Mouse (Mus musculus) midbrain, embryonic 16.5 days (tissue): ENCODE measurements around the gene Tpbgl. TPM values are rescaled to one million over a fixed set of nuclear protein-coding genes. Genes with fewer than 3 reads are reported as not detected.

Experiments
- ATAC-seq: fragments of 200-750 bp; cut with Nextera tagmentation; 2 replicates; pipeline ENCODE4 v1.8.0; 2017; ENCODE audit warnings: moderate TSS enrichment
- H3K27ac ChIP-seq: fragments of 300-500 bp; sonication (generic); 2 replicates; pipeline ENCODE4 v1.5.1; 2014; ENCODE audit warnings: mild to moderate bottlenecking, low read length, mixed read lengths
- H3K27me3 ChIP-seq: fragments of 300-500 bp; sonication (generic); 2 replicates; pipeline ENCODE4 v1.6.1; 2014; ENCODE audit warnings: low read depth, low read length, mixed read lengths; ENCODE audit not compliant: control insufficient read depth, insufficient read depth
- H3K36me3 ChIP-seq: fragments of 300-500 bp; sonication (generic); 2 replicates; pipeline ENCODE4 v1.6.1; 2014; ENCODE audit warnings: mild to moderate bottlenecking, low read length, moderate library complexity, mixed read lengths; ENCODE audit not compliant: control insufficient read depth, insufficient read depth
- H3K4me1 ChIP-seq: fragments of 300-500 bp; sonication (generic); 2 replicates; pipeline ENCODE4 v1.6.1; 2014; ENCODE audit warnings: mild to moderate bottlenecking, low read length, mixed read lengths; ENCODE audit not compliant: control insufficient read depth, insufficient read depth
- H3K4me2 ChIP-seq: fragments of 300-500 bp; sonication (generic); 2 replicates; pipeline ENCODE4 v1.6.1; 2014; ENCODE audit warnings: mild to moderate bottlenecking, low read length, mixed read lengths
- H3K4me3 ChIP-seq: fragments of 300-500 bp; sonication (generic); 2 replicates; pipeline ENCODE4 v1.5.1; 2014; ENCODE audit warnings: low read depth, mild to moderate bottlenecking, low read length, moderate library complexity, mixed read lengths
- H3K9ac ChIP-seq: fragments of 300-500 bp; sonication (generic); 2 replicates; pipeline ENCODE4 v1.6.1; 2014; ENCODE audit warnings: low read depth, low read length, mixed read lengths
- H3K9me3 ChIP-seq: fragments of 300-500 bp; sonication (generic); replicated peaks from 2 replicates; pipeline ENCODE4 v1.6.1; 2014; ENCODE audit warnings: mild to moderate bottlenecking, low read length, mixed read lengths; ENCODE audit not compliant: control insufficient read depth, poor library complexity, severe bottlenecking
- WGBS: fragments of 180-500 bp; shearing (Covaris S2); extraction: QIAGEN DNeasy Blood & Tissue Kit; methylation state at CpG from one replicate; pipeline ENCODE4 v1.1.7; 2014; 5-methylcytosine and 5-hydroxymethylcytosine counted together
- polyA plus RNA-seq: library from polyadenylated mRNA; unstranded; fragments of >200 nt; fragmentation: Nextera tagmentation; extraction: Ambion mirVana; gene quantifications from 2 replicates; pipeline ENCODE4 v1.2.1, GENCODE M21; 2015

Tpbgl gene
- polyA plus RNA-seq, 1 experiment from 2014 or later = 1.6 TPM

- Histone ChIP-seq H3K9me3 (no peaks in the 10 kb centered on the region), H3K4me3 (no peak overlapping the region), H3K36me3 (peaks cover 37% of the 10 kb centered on the region), H3K4me2 (no peak overlapping the region), H3K4me1 (no peaks in the 10 kb centered on the region), H3K27me3 (no peaks in the 10 kb centered on the region), H3K9ac (no peak overlapping the region), H3K27ac (no peak overlapping the region)
- no peak for ATAC-seq
- 100% methylated on average over 3 of the region's 3 CpGs for WGBS
These were observed 34.2 kb downstream of the Tpbgl start for GRCm38 (mm10) chr7:99592669-99593068.

- no peak for ATAC-seq
- Histone ChIP-seq H3K4me2 (no peak overlapping the region), H3K9me3 (no peaks in the 10 kb centered on the region), H3K27ac (no peak overlapping the region), H3K36me3 (peaks cover 29% of the 10 kb centered on the region), H3K4me1 (peaks cover 3% of the 10 kb centered on the region; the same call in 1 of the 2 replicates), H3K27me3 (no peaks in the 10 kb centered on the region), H3K9ac (no peak overlapping the region), H3K4me3 (no peak overlapping the region)
- WGBS = 64% methylated on average over 5 of the region's 5 CpGs
These were observed 36.3 kb downstream of the Tpbgl start for GRCm38 (mm10) chr7:99590646-99591045.

GRCm38 (mm10) chr7:99590064-99590463, 36.8 kb downstream of the Tpbgl start:
- Histone ChIP-seq H3K4me2 (no peak overlapping the region), H3K4me1 (peaks cover 3% of the 10 kb centered on the region; the same call in 1 of the 2 replicates), H3K4me3 (no peak overlapping the region), H3K27ac (no peak overlapping the region), H3K9ac (no peak overlapping the region), H3K27me3 (no peaks in the 10 kb centered on the region), H3K9me3 (no peaks in the 10 kb centered on the region), H3K36me3 (peaks cover 28% of the 10 kb centered on the region; the same call in 1 of the 2 replicates)
- WGBS = 8% methylated on average over 3 of the region's 3 CpGs
- ATAC-seq = peak; percentile 40; the same call in 1 of the 2 replicates

GRCm38 (mm10) chr7:99585976-99586375, 40.9 kb downstream of the Tpbgl start:
- Histone ChIP-seq H3K27ac (no peak overlapping the region), H3K27me3 (no peaks in the 10 kb centered on the region), H3K4me2 (no peak overlapping the region), H3K9me3 (no peaks in the 10 kb centered on the region), H3K4me3 (no peak overlapping the region), H3K36me3 (peaks cover 6% of the 10 kb centered on the region), H3K4me1 (peaks cover 7% of the 10 kb centered on the region), H3K9ac (no peak overlapping the region)
- no peak for ATAC-seq
- WGBS = 83% methylated on average over 8 of the region's 8 CpGs

- ATAC-seq = no peak
- WGBS = 82% methylated on average over 5 of the region's 5 CpGs
- H3K4me1 ChIP-seq = peaks cover 21% of the 10 kb centered on the region
- no peak overlapping the region for H3K4me3 ChIP-seq
- no peak overlapping the region for H3K9ac ChIP-seq
- H3K36me3 ChIP-seq = peaks cover 4% of the 10 kb centered on the region; the same call in 1 of the 2 replicates
- no peaks in the 10 kb centered on the region for H3K9me3 ChIP-seq
- H3K27ac ChIP-seq = no peak overlapping the region
- no peaks in the 10 kb centered on the region for H3K27me3 ChIP-seq
- H3K4me2 ChIP-seq = no peak overlapping the region
These were observed 43.3 kb downstream of the Tpbgl start for GRCm38 (mm10) chr7:99583625-99584024.

- H3K4me2 ChIP-seq = no peak overlapping the region
- ATAC-seq = no peak
- no peaks in the 10 kb centered on the region for H3K9me3 ChIP-seq
- peaks cover 21% of the 10 kb centered on the region for H3K4me1 ChIP-seq
- 41% methylated on average over 4 of the region's 4 CpGs for WGBS
- H3K4me3 ChIP-seq = no peak overlapping the region
- peaks cover 4% of the 10 kb centered on the region; the same call in 1 of the 2 replicates for H3K36me3 ChIP-seq
- no peak overlapping the region for H3K9ac ChIP-seq
- H3K27me3 ChIP-seq = no peaks in the 10 kb centered on the region
- no peak overlapping the region for H3K27ac ChIP-seq
These were observed 44.0 kb downstream of the Tpbgl start for GRCm38 (mm10) chr7:99582867-99583266.

- H3K4me2 ChIP-seq = no peak overlapping the region
- H3K4me1 ChIP-seq = peaks cover 21% of the 10 kb centered on the region
- no peak overlapping the region for H3K4me3 ChIP-seq
- no peak overlapping the region for H3K9ac ChIP-seq
- no peaks in the 10 kb centered on the region for H3K27me3 ChIP-seq
- H3K36me3 ChIP-seq = peaks cover 4% of the 10 kb centered on the region; the same call in 1 of the 2 replicates
- H3K27ac ChIP-seq = no peak overlapping the region
- WGBS = 42% methylated on average over 7 of the region's 7 CpGs
- H3K9me3 ChIP-seq = no peaks in the 10 kb centered on the region
- ATAC-seq = no peak
These were observed 44.6 kb downstream of the Tpbgl start for GRCm38 (mm10) chr7:99582306-99582705.

GRCm38 (mm10) chr7:99580247-99580646, 46.7 kb downstream of the Tpbgl start:
- no peak for ATAC-seq
- Histone ChIP-seq H3K9me3 (no peaks in the 10 kb centered on the region), H3K4me3 (no peak overlapping the region), H3K4me2 (peak overlapping the region; percentile 33; the same call in 1 of the 2 replicates), H3K27me3 (no peaks in the 10 kb centered on the region), H3K9ac (no peak overlapping the region), H3K4me1 (peaks cover 18% of the 10 kb centered on the region), H3K27ac (no peak overlapping the region; the same call in 1 of the 2 replicates), H3K36me3 (peaks cover 4% of the 10 kb centered on the region; the same call in 1 of the 2 replicates)
- 38% methylated on average over 6 of the region's 6 CpGs for WGBS

GRCm38 (mm10) chr7:99579491-99580190, 47.3 kb downstream of the Tpbgl start:
- ATAC-seq = peak; percentile 59
- 6% methylated on average over 16 of the region's 16 CpGs for WGBS

More at GRCm38 (mm10) chr7:99579491-99580190, 47.3 kb downstream of the Tpbgl start:
- peak overlapping the region; percentile 33 for H3K4me2 ChIP-seq
- peaks cover 3% of the 10 kb centered on the region; the same call in 1 of the 2 replicates for H3K36me3 ChIP-seq
- H3K9ac ChIP-seq = peak overlapping the region; percentile 50
- H3K4me3 ChIP-seq = 0 out of 2 replicates have a peak overlapping the region, but pooled peaks have one; percentile 0
- peak overlapping the region; percentile 44 for H3K27ac ChIP-seq
- H3K9me3 ChIP-seq = no peaks in the 10 kb centered on the region
- peaks cover 18% of the 10 kb centered on the region for H3K4me1 ChIP-seq
- H3K27me3 ChIP-seq = no peaks in the 10 kb centered on the region
